9 mouse cellular contexts compared by ENCODE assay signal in genomic region chr10:59817528-59817927, GRCm38 (mm10).
DNase-seq lines count a peak whose midpoint lies in the region; ATAC-seq and TF ChIP-seq lines count a peak whose summit lies in the region.
"Had no signal": no experiment of that assay in that cellular context is flagged by ENCODE, and none has a peak within 500 bp of the region (broad histone marks: within the 10 kb centered on the region; RNA-seq: fewer than 3 reads in every experiment).

No protein-coding gene starts in this region.

- TF ChIP-seq CTCF in lung, adult 2 months (IDR thresholded peaks at IDR 0.05; ENCODE audit: insufficient read depth, low read length): peak; percentile 25; the same call in 1 of the 2 replicates

- H3K36me3 ChIP-seq in forebrain, embryonic 14.5 days (ENCODE audit: control insufficient read depth, insufficient read depth, low read length): no peaks in the 10 kb centered on the region
- H3K36me3 ChIP-seq in forebrain, embryonic 12.5 days (replicated peaks): no peaks in the 10 kb centered on the region
- peaks cover 2% of the 10 kb centered on the region; the same call in 1 of the 2 replicates for H3K36me3 ChIP-seq in splenic B cell, adult 2 months (ENCODE audit: control insufficient read depth, insufficient read depth, low read length, poor library complexity, severe bottlenecking)
- H3K36me3 ChIP-seq: liver, embryonic 15.5 days had no signal

- no peak overlapping the region for H3K27ac ChIP-seq in forebrain, embryonic 14.5 days (ENCODE audit: low read depth, low read length)
- no peak overlapping the region for H3K27ac ChIP-seq in forebrain, embryonic 12.5 days
- H3K27ac ChIP-seq: liver, embryonic 15.5 days had no signal

- DNase-seq in forebrain, embryonic 14.5 days (ENCODE audit: low spot score): peak; percentile 55
- DNase-seq in lung, adult 2 months: no peak
- DNase-seq in lung, postnatal 4 days: no peak
- DNase-seq in cerebellum, adult 9-11 months: peak; percentile 44
- peak; percentile 35 for DNase-seq in splenic B cell, adult 2 months (ENCODE audit: low read depth, low spot score)
- no peak for DNase-seq in urinary bladder, postnatal 36 days (ENCODE audit: low spot score in 2 of 2)

- no peak overlapping the region for H3K4me2 ChIP-seq in forebrain, embryonic 14.5 days (ENCODE audit: low read length)
- no peak overlapping the region for H3K4me2 ChIP-seq in forebrain, embryonic 12.5 days
- H3K4me2 ChIP-seq: liver, embryonic 15.5 days had no signal

- no peak overlapping the region for H3K4me3 ChIP-seq in forebrain, embryonic 14.5 days (ENCODE audit: low read depth, low read length)
- no peak overlapping the region for H3K4me3 ChIP-seq in forebrain, embryonic 12.5 days (replicated peaks)
- no peak overlapping the region for H3K4me3 ChIP-seq in lung, adult 2 months (replicated peaks; ENCODE audit: extremely low read depth, low read depth, low read length)
- H3K4me3 ChIP-seq: liver, embryonic 15.5 days had no signal

- ATAC-seq in forebrain, embryonic 14.5 days: peak; percentile 47; the same call in 1 of the 2 replicates
- no peak for ATAC-seq in forebrain, embryonic 12.5 days (ENCODE audit: low FRiP score)
- no peak for ATAC-seq in monocyte, adult 5-6 weeks (replicated peaks; ENCODE audit: insufficient number of reproducible peaks, low FRiP score, low TSS enrichment, poor library complexity, severe bottlenecking)

- 30% methylated on average over 2 of the region's 2 CpGs for WGBS in forebrain, embryonic 14.5 days
- whole genome bisulfite sequencing in forebrain, embryonic 12.5 days: 46% methylated on average over 2 of the region's 2 CpGs
- WGBS in lung, adult 2 months: 41% methylated on average over 2 of the region's 2 CpGs

- no peak for TF ChIP-seq POLR2A in lung, adult 2 months (IDR thresholded peaks at IDR 0.05; ENCODE audit: borderline replicate concordance, extremely low read depth, low read depth, low read length)

- no peak overlapping the region for H3K9ac ChIP-seq in forebrain, embryonic 14.5 days (ENCODE audit: low read length)
- no peak overlapping the region for H3K9ac ChIP-seq in forebrain, embryonic 12.5 days
- H3K9ac ChIP-seq: liver, embryonic 15.5 days had no signal

- no peaks in the 10 kb centered on the region for H3K9me3 ChIP-seq in forebrain, embryonic 14.5 days (replicated peaks; ENCODE audit: control insufficient read depth, low read length)
- H3K9me3 ChIP-seq in forebrain, embryonic 12.5 days: no peaks in the 10 kb centered on the region
- H3K9me3 ChIP-seq: liver, embryonic 15.5 days had no signal

- no peaks in the 10 kb centered on the region for H3K27me3 ChIP-seq in forebrain, embryonic 14.5 days (replicated peaks; ENCODE audit: control insufficient read depth, insufficient read depth, low read length)
- no peaks in the 10 kb centered on the region for H3K27me3 ChIP-seq in forebrain, embryonic 12.5 days
- H3K27me3 ChIP-seq in splenic B cell, adult 2 months (ENCODE audit: control insufficient read depth, insufficient read depth, low read length, poor library complexity, severe bottlenecking): no peaks in the 10 kb centered on the region
- H3K27me3 ChIP-seq: liver, embryonic 15.5 days had no signal

- peaks cover 2% of the 10 kb centered on the region; the same call in 1 of the 2 replicates for H3K4me1 ChIP-seq in forebrain, embryonic 14.5 days (ENCODE audit: control insufficient read depth, insufficient read depth, low read length)
- H3K4me1 ChIP-seq in forebrain, embryonic 12.5 days: peaks cover 11% of the 10 kb centered on the region
- H3K4me1 ChIP-seq in lung, adult 2 months (ENCODE audit: control insufficient read depth, insufficient read depth, low read length): no peaks in the 10 kb centered on the region

Comparison
In these comparisons a context has a peak if more than half of its experiments do, and no peak if none do; other contexts are left out.
1. DNase-seq: peak in forebrain, embryonic 14.5 days (single experiment), cerebellum, adult 9-11 months (single experiment) and splenic B cell, adult 2 months (single experiment); none in lung, adult 2 months (single experiment), lung, postnatal 4 days (0 of 2) and urinary bladder, postnatal 36 days (0 of 2).